Mouse (Mus musculus) thymus, adult 18-20 months (tissue): ENCODE measurements at regions not wholly inside any gene's neighbourhood (a gene's known extent, or its start where the extent isn't known, plus 50 kb on each side); places are given as distances from the start of the nearest gene placed in this dataset.

Experiments
- DNase-seq, 2 experiments: peaks; one replicate each; pipeline ENCODE4 v3.0.0; 2022; ENCODE audit warnings: mixed read lengths in 2 of 2

DNA sequence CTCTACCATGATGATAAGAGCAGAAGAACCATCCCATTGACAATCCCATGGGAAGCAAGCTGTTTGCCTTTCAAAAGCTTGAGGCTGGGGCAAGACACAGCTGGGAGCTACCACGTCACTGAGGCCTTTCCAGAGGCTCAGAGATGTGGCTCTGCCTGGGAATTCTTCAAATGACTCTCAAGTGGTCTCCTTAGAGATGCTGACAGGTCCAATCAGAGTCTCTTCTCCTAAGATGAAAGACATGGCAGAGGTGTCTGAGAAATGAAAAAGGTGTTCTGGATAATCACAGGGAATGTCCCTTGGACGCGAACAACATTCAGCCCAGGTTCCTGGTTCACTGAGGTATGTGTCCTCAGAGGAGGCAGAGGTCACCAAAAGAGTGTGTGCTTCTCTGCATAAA, 287.7 kb downstream of the Fam49a start:
- DNase-seq: no peak

DNA sequence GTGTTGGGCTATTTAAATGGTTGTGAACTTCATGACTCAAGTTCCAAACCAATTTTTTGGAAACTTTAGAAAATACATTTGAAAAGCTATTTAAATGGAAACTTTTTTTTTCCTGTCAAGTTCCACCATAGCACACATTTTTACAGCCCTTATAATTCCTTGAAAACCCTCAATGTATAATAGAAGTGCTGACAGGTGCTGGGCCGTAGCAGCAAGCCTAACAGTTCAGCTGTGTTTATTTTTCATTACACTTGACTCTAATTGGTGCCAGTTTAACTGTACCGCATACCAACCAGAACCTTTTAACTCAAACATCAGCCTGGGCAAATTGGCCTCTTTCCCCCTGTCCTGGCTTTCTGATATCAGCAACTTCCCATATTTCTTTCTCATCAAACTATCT, 286.7 kb downstream of the Fam49a start:
- no peak for DNase-seq

DNA sequence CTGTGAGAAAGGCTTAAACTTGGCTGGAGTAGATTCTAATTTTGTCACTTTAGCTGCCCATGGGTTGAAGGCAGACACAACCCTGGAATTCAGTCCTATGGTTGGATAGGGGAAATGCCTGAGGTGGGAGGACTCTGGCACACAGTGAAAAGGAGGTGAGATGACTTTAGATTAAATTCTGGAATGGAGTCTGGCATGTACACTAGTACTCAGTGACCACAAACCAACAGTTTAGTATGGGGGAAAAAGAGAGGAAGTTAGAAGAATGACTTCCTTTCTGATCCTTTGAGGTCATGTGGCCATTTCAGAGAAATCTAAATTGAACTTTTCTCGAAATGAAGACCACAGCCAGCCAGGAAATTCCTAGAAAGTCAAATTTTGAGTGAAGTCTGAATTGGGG, 285.5 kb downstream of the Fam49a start:
- DNase-seq: no peak

DNA sequence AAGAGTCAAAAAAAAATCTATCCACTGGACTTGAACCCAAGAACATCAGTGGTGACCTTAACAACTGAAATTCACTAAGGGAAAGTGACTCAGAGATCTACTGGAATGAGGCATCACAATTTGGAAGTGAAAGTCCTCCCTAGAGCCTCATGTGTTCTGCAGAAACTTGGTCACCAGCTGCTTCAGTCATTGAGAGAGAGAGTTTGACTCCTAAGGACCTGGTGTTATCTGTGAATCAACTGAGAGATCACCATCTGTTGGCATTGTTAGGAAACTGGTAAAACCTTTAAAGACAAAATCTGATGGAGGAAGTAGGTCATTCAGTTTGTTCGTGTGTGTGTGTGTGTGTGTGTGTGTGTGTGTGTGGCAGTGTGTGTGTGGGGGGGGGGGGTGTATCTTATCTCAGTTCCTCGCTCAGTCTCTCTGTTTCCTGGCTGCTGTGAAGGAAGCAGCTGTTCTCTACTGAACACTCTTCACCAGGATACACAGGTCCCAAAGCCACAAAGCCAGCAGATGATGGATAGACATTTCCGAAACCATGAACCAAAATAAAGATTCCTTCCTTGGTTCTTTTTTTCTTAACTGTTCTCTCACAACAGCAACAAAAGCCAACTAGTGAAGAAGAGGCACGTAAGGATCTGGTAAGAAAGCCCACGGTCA, 284.6 kb downstream of the Fam49a start:
- no peak for DNase-seq

DNA sequence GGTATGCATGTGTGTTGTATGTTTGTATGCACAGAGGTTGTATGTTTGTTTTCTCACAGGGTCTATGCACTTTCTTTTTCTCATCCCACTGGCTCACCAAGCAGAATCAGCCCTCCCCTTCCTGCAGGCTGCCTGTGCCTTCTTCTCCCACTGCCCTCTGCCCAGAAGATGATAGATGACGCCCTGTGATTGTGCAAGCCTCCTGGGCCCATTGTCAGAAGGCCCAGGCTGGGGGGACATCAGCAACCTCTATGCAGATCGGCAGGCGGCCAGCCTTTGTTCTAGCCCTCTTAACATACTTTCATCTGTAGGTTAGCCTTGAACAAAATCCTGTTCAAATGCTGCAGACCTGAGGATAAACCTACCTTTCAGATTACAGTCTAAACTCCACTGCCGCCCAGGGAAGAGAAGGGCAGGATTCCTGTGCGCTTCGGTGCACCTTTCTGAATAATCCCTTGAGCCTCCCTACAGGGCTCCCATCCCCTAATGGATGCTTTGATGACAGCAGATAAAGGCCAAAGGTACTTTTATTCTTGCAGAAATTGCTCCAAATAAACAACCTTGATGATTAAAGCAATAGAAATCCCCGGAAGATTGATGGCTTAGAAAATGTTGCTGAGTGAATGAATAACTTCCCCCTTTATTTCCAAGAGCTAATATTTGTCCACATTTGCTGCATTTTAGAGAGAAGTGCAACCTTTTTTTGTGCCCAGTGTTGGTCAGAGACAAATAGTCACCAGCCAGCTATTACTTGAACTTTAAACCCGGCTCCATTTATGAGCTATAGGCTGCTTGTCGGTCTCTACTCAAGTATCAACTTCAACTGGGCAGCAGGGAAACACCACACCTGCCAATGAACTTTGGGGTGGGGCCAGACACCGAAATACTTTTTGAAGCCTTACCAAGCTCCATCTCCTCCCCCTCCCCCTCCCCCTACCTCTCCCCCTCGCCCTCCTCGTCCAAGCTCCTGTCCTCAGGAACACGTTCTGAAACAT, 279.4 kb downstream of the Fam49a start:
- no peak for DNase-seq

DNA sequence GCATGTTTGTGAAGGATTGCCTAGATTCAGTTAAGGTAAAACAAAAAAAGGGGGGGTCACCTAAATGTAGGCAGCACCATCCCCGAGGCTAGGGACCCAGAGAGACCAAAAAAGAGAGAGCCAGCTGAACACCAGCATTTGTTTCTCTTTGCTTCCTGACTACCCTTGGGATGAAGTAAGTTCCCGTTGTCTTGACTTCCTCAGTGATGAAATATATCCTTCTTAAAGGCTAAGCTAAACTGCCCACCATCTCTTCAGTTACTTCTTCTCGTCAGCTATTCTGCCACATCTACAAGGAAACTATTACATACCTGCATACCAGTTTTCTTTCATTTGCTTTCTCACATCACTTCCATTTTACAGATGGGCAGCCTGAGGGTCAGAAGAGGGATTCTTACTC, 277.4 kb downstream of the Fam49a start:
- DNase-seq: no peak

DNA sequence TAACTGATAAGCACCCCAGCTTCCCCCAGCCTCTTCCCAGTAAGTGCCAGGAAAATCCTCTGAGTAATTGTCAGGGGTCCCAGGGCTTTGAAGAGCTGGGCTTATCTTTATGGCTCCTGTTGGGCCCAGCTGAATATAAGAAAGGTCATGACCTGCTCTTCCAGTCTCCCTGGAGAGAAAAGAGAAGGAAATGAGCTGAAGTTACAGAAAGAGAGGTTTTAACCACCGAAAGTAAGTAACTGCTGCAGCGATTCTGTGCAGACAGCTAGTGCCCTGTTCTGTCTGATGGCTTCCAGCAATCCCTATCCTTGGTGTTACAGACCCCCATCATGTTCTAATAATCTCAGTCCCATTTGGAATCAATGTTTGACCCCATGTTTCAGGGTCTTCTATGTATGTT, 272.8 kb downstream of the Fam49a start:
- DNase-seq: no peak

DNA sequence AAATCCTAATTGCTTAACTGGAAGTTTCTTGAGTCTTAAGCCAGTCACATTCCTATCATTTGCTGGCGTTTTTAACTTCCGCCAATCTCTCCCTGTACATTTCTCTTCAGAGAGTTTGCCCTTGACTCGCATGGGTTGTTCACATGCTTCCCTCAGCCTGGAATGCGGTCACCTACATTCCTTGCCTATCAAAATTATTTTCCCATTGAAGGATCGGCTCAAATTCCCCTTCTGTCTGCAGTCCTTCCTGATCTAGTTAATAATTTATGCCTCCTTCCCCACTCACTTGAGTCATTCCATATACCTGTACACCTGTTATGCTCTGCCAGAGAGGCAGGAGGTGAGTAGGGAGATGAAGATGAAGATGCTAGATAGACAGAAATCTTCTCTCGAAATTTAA, 268.9 kb downstream of the Fam49a start:
- no peak for DNase-seq

DNA sequence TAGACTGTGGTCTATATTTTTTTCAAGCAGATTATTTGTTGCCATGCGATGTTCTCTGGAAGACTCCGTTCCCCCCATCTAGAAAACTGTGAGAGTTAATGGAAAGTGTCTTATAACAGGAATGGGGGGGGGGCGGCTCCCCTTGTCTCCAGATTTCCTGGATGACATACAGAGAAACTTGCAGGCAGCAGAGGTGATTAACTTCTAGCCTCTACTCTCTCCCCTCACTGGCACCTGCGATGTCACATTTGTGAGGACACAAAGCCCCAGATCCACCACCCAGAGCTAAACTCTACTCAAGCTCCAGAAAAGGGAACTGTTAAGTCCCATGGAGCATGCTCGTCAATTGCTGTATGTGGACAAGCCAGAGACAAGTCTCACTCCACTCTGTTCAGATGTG, 267.6 kb downstream of the Fam49a start:
- DNase-seq: no peak

DNA sequence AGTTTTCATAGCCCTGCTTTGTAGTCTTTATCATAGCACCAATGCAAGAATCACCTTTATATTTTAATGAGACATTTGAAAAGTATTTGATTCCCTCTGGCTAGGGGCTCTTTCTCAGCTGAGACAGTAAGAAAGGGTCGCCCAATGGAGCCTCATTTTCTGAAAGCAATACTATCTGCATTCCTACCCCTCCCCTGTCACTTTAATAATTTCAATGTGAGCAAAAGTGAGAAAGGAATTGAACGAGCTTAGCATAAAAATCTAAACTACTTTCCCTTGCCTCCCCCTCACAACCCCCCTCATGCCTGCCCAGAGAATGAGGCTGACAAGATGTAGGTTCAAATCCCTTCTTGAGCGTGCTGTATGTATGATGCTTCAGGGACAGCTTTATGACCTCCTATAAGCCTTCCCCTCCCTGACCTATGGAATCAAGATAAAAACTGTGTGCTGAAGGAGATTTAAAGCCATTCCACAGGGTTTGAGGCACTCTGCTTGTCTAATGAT, 266.6 kb downstream of the Fam49a start:
- DNase-seq: no peak

DNA sequence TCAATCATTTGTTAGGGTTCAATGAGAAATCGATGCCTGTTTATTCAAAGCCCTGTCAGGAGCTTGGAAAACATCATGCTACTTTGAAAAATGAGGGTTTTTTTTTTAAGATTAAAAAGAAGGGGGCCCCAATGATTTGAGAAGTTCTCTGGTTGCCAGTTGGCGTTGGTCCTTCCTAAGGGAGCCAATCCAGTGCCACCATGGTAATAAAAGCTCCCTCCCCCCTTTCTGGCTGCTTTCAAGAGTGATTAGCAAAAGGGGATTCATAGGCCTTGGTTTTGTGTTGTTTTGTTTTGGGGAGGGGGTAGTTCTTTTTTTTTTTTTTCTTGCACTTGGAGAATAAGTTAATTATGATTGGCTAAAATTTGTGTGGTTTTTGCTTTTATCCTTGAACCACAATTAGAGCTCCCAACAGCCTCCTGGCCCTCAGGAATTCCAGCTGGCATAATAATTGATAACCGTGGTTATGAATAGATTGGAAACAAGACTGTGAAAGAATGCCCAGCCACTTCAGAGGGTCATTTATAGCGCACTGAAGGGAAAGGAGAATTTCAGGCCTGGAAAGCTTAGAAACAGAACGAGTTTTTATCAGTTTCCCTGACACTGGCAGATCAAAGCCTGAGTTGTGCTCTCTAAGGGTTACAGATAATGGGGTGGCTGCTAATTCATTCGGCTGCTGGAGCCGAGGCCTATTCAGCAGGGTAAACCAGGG, 266.0 kb downstream of the Fam49a start:
- no peak for DNase-seq

DNA sequence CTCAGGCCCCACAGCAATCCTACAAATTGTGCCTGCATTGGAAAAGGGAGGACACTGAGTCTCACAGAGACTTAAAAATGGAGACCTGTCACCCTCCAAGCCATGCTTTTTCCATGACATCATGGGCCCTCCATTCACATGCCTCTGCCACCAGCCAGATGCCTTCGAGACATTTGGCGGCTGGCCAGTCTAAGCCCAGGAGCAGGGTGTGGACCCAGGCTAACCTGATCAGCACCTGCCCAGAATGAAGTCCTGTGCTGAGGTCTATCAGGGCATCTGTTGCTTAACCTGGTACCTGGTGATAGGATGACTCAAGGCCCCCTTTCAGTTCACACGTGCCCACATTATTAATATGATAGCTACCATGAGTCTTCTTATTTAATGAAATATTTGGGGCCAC, 265.4 kb downstream of the Fam49a start:
- no peak for DNase-seq

DNA sequence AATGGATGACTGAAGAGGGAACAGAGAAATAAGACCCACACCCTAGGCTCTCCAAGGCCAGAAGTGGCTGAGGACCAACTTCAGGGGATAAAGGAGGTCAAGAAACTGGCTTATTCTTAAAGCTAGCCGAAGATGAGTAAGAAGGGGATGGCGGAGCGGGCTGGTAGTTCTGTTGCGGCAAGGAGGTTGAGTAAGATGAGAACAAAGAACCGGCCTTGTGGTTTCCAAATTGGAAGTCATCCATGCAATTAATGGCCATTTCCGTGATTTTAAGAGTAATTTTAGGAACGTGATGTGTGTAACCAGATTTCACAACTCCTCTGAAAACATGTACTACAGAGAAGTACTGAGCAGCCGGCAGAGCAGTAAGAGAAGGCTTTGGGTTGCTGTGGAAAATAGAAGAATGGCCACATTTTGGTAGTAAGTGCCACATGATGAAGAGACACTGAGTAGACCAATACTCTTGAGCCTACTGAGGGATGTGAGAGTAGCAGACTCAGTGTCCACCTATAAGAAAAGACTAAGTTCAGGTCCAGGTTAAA, 258.4 kb downstream of the Fam49a start:
- no peak for DNase-seq

DNA sequence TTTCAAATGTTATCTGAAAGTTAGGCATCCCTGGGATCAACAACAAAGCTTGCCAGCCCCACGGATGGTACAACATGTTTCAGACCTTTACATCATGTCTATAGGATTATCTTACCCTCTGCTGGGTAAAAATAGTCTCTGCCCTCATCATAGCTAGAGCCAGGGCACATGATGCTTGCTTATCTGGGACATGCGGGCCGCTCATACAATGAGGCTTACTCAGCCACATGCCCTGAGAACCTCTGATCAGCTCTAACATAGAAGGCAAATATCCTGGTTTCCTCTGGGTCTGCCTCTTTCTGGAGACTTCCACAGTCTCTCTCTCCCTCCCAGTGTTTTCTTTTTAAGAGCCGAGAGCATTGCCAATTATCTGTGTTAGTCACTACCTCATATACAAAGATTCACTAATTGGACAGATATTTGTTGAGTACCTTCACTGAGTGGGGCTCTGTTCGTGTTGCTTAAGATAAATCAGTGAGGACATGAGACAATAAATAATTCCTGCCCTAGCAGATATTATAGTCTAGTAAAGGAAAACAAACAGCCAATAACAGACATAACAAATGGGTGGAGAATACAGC, 256.6 kb downstream of the Fam49a start:
- DNase-seq: no peak

DNA sequence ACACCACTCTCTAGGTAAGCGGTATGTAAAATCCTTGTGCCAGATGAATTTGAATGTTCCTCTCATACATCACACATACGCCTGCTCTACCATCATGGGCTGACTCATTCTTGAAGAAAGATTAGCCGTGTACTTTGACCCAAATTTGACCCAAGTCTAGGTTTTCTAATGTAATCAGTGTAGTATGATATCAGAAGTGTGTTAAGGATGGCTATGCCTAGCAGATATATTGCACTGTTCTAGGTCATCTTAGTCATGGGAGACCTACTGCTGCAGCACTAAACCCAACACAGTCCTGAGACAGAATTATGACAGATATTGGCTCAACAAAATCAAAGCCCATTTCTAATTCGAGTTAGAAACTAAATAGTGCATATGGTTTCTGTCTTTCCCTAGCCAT, 255.1 kb downstream of the Fam49a start:
- no peak for DNase-seq

DNA sequence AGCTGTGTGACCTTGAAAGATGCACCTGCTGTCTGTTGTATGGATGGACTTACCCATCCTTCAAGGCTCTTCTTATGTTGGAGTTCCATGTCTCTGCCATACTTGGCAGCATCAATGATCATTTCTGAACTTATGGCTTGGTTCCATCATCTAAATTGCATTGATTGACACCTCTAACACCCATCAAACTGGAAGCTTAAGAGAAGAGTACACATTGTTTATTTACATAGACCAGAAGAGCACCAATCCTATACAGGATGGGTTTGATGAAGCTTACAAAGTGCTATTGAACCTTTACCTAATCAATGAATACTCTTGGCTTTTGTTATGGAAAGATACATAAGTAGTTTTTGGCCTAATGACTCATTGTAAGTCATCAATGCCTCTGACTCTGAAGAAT, 248.8 kb downstream of the Fam49a start:
- DNase-seq: no peak

DNA sequence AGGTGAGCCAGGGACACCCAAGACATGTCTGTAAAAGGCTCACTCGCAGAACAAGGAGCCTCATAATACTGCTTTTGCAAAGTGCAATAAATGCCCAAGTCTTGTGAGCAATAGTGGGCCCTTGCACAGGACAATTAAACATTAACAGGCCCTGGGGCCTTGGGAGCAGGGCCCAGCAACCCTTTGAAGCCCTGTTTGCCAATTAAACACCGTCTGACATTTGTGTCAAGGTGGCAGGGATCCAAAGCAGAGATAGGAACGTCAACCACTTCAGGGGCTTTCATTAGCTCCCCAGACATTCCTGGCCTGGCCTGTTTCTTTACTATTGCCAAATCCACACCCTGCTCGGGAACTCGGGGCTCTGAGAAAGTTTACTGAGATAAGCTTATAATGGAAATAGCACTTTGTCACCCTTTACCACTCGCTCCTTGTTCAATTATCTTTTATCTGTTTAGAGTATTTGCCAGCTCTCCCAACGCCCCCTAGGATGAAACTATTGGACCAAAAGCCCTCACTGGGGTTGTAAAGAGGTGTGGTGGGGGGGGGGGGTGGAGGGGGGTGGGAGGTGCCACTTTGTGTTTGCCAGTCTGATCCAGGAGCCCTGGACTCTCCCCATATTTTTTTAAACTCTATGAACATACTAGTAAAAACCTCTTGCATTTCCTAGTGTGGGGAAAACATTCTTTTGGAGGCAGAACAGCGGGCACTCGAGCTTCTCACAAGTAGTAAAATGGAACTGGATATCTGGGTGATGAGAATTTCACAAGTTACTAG, 247.4 kb downstream of the Fam49a start:
- no peak for DNase-seq

DNA sequence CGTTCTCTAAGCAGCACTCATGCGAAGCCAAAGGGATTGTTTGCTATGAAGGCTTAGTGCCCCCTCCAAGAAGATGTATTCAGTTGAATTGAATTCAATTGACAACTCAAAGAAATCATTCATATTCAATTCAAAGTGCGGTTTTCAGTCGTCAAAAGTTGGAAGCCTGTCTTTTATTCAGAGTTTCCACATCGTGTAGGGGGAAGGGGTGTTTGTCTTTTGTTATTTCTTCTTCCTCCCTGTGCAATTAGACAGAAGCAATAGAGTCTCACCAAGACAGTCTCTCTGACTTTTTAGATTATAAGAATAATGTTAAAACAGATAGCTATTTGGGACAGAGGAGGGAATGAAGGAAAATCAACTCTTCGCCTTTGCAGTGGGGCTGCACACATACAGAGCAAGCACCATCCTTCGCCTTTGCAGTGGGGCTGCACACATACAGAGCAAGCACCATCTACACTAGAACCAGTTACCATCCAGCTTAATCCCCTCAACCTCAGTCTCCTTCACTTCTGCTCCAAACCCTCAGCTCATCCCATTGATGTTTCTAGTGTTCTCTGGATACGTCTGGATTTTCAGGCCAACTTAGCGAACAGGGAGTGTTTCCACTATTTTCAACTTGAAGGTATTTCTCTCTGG, 246.7 kb downstream of the Fam49a start:
- DNase-seq: no peak

DNA sequence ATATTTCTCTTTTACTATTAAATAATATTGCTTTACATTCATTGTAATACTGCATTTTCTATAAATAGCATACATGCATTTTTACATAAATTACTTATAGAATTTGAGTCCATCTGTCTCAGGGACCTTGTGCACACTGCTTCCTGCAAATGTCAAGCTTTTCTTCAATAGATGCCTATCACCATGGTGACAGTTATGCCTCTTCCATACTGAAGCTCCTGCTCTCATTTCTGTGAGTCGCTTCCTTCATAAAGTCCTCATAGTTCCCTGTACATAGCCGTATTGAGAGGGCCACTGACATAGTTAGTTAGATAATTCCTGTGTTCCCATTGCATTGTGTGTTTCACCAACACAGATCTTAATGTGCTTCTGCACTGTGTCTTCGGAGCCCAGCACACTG, 244.7 kb downstream of the Fam49a start:
- no peak for DNase-seq

DNA sequence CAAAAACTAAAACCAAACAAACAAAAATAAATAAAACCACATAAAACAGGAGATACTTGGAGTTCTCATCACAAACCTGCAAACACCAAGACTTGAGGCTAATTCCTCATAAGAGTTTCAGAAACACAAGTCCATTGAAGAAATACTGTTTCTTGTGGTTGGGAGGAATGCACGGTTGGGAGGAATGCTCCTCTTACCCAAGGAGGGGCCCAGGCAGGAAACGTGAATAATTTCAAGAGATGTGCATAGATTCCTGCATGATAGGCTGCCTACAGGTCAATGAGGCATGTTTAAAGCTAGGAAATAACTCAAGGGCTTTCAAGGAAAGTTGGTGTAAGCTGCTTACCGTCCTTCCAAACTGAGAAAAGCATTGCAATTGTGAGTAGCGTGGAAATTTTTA, 243.7 kb downstream of the Fam49a start:
- DNase-seq: no peak

DNA sequence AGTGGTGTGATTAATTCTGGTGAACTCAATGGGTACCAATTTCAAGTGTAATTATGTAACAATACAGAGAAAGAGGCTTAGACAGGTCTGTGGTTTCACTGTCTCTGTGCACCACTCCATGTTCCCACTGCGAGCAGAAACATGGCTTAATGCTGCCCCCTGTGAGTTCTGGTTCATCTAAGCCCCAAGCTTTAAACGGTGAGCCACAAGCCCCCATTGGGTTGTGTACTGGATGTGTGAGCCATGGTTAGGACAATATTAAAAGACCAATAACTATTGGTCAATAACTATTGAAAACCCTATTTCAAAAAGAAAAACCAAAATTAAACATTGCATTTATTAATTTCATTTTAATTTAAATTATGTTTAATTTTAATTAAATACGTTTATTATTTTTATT, 238.0 kb downstream of the Fam49a start:
- no peak for DNase-seq
